Mouse (Mus musculus) urinary bladder, adult 2 months (tissue): ENCODE results near the gene Hyal2. TPM values are rescaled to one million over a fixed set of nuclear protein-coding genes. Genes with fewer than 3 reads are reported as not detected.

Experiments
- DNase-seq: peaks from one replicate; pipeline ENCODE4 v3.0.0; 2022; ENCODE audit warnings: low spot score
- polyA plus RNA-seq: library from polyadenylated mRNA; depleted of rRNA; stranded (reverse); fragments of >200 nt; gene quantifications from 2 replicates; pipeline ENCODE4 v1.2.3, GENCODE M21; 2012

Gene Hyal2
- polyA plus RNA-seq, 1 experiment, result 24.0 TPM

- DNase-seq, result no peak
Observed at GRCm38 (mm10) chr9:107587833-107588639, 20.3 kb downstream of the Hyal2 start.

- DNase-seq, result no peak
Observed at GRCm38 (mm10) chr9:107590058-107590772, 22.5 kb downstream of the Hyal2 start.

- DNase-seq, result no peak
Observed at GRCm38 (mm10) chr9:107590773-107591060, 23.0 kb downstream of the Hyal2 start.

GRCm38 (mm10) chr9:107593101-107593976 is 25.6 kb downstream of the Hyal2 start:
- no peak for DNase-seq

GRCm38 (mm10) chr9:107594281-107595062 is 26.7 kb downstream of the Hyal2 start:
- DNase-seq, result no peak

- no peak for DNase-seq
Observed at GRCm38 (mm10) chr9:107596619-107597569, 29.1 kb downstream of the Hyal2 start.

GRCm38 (mm10) chr9:107598385-107598784 is 30.6 kb downstream of the Hyal2 start:
- no peak for DNase-seq

- DNase-seq, result no peak
Observed at GRCm38 (mm10) chr9:107599433-107599832, 31.7 kb downstream of the Hyal2 start.

- no peak for DNase-seq
Observed at GRCm38 (mm10) chr9:107599842-107600241, 32.1 kb downstream of the Hyal2 start.

GRCm38 (mm10) chr9:107600745-107601144 is 33.0 kb downstream of the Hyal2 start:
- no peak for DNase-seq

GRCm38 (mm10) chr9:107601275-107601674 is 33.5 kb downstream of the Hyal2 start:
- DNase-seq, result no peak

- peak; percentile 89 for DNase-seq
Observed at GRCm38 (mm10) chr9:107602068-107602648, 34.4 kb downstream of the Hyal2 start.

- DNase-seq, result no peak
Observed at GRCm38 (mm10) chr9:107603251-107603650, 35.5 kb downstream of the Hyal2 start.

- DNase-seq, result no peak
Observed at GRCm38 (mm10) chr9:107605041-107605661, 37.4 kb downstream of the Hyal2 start.

- DNase-seq, result no peak
Observed at GRCm38 (mm10) chr9:107606591-107606990, 38.8 kb downstream of the Hyal2 start.

- DNase-seq, result no peak
Observed at GRCm38 (mm10) chr9:107607036-107607435, 39.3 kb downstream of the Hyal2 start.

- DNase-seq, result no peak
Observed at GRCm38 (mm10) chr9:107607653-107608245, 40.0 kb downstream of the Hyal2 start.

- DNase-seq, result no peak
Observed at GRCm38 (mm10) chr9:107608741-107609432, 41.1 kb downstream of the Hyal2 start, which contains the start of gene Sema3b. Gene Sema3b, minus strand, starts transcription at chr9:107609229.
